Mouse (Mus musculus) liver, embryonic 15.5 days (tissue): ENCODE data around the gene Prima1. TPM values are rescaled to one million over a fixed set of nuclear protein-coding genes. Genes with fewer than 3 reads are reported as not detected.
A peak's percentile ranks its signal among the peaks of the same experiment; 100 is the strongest.

Source experiments
- ATAC-seq: fragments of 200-750 bp; cut with Nextera tagmentation; 2 replicates; pipeline ENCODE4 v1.8.0; 2017; ENCODE audit warnings: moderate number of reproducible peaks, mild to moderate bottlenecking, moderate library complexity; ENCODE audit not compliant: insufficient read depth
- H3K27ac ChIP-seq: fragments of 300-500 bp; sonication (generic); replicated peaks from 2 replicates; pipeline ENCODE4 v1.5.1; 2015; ENCODE audit warnings: mild to moderate bottlenecking, inconsistent platforms
- H3K27me3 ChIP-seq: fragments of 300-500 bp; sonication (generic); 2 replicates; pipeline ENCODE4 v1.6.1; 2015; ENCODE audit warnings: mild to moderate bottlenecking, inconsistent platforms
- H3K36me3 ChIP-seq: fragments of 300-500 bp; sonication (generic); replicated peaks from 2 replicates; pipeline ENCODE4 v1.6.1; 2015; ENCODE audit warnings: moderate library complexity, mild to moderate bottlenecking, inconsistent platforms
- H3K4me1 ChIP-seq: fragments of 300-500 bp; sonication (generic); replicated peaks from 2 replicates; pipeline ENCODE4 v1.6.1; 2015; ENCODE audit warnings: inconsistent platforms
- H3K4me2 ChIP-seq: fragments of 300-500 bp; sonication (generic); 2 replicates; pipeline ENCODE4 v1.6.1; 2015; ENCODE audit warnings: moderate library complexity, mild to moderate bottlenecking, inconsistent platforms
- H3K4me3 ChIP-seq: fragments of 300-500 bp; sonication (generic); replicated peaks from 2 replicates; pipeline ENCODE4 v1.5.1; 2015; ENCODE audit warnings: mild to moderate bottlenecking, inconsistent platforms
- H3K9ac ChIP-seq: fragments of 300-500 bp; sonication (generic); 2 replicates; pipeline ENCODE4 v1.6.1; 2015; ENCODE audit warnings: moderate library complexity, mild to moderate bottlenecking, inconsistent platforms
- H3K9me3 ChIP-seq: fragments of 300-500 bp; sonication (generic); replicated peaks from 2 replicates; pipeline ENCODE4 v1.6.1; 2016; ENCODE audit warnings: inconsistent platforms
- WGBS: fragments of 180-500 bp; shearing (Covaris S2); methylation state at CpG from one replicate; pipeline ENCODE4 v1.1.7; 2015; ENCODE audit warnings: mixed read lengths; ENCODE audit not compliant: insufficient replicate concordance; 5-methylcytosine and 5-hydroxymethylcytosine counted together
- polyA plus RNA-seq: library from polyadenylated mRNA; unstranded; fragments of >200 nt; fragmentation: Nextera tagmentation; extraction: Ambion mirVana; gene quantifications from 2 replicates; pipeline ENCODE4 v1.2.1, GENCODE M21; 2015

The Prima1 gene
- not detected in 2 replicates for polyA plus RNA-seq

- ATAC-seq: no peak
- H3K4me2 ChIP-seq: peak within 1 kb of the TSS; percentile 60
- no peak within 1 kb of the TSS for H3K9ac ChIP-seq
- H3K4me1 ChIP-seq: no peaks in the 10 kb centered on the region
- H3K4me3 ChIP-seq: peak within 1 kb of the TSS; percentile 46
- H3K9me3 ChIP-seq: no peaks in the 10 kb centered on the region
- no peaks in the 10 kb centered on the region for H3K36me3 ChIP-seq
- H3K27ac ChIP-seq: no peak within 1 kb of the TSS
- H3K27me3 ChIP-seq: peaks cover 54% of the 10 kb centered on the region
- 2% methylated on average over 52 of the region's 54 CpGs for WGBS
Observed at GRCm38 (mm10) chr12:103242083-103242581, at the start of gene Prima1. Gene Prima1 (minus strand): TSS chr12:103242150.

- Histone ChIP-seq H3K27ac (no peak overlapping the region), H3K4me1 (no peaks in the 10 kb centered on the region; the same call in 1 of the 2 replicates), H3K9me3 (no peaks in the 10 kb centered on the region), H3K36me3 (no peaks in the 10 kb centered on the region), H3K4me2 (no peak overlapping the region), H3K4me3 (no peak overlapping the region), H3K27me3 (no peaks in the 10 kb centered on the region), H3K9ac (no peak overlapping the region)
- 49% methylated on average over 4 of the region's 4 CpGs for WGBS
- ATAC-seq: no peak
Observed at GRCm38 (mm10) chr12:103287276-103287675, 45.3 kb upstream of the Prima1 start.

- WGBS: 54% methylated on average over 3 of the region's 3 CpGs
- H3K4me1 ChIP-seq: no peaks in the 10 kb centered on the region; the same call in 1 of the 2 replicates
Observed at GRCm38 (mm10) chr12:103283411-103283810, 41.5 kb upstream of the Prima1 start.

GRCm38 (mm10) chr12:103282936-103283335 is 41.0 kb upstream of the Prima1 start:
- Histone ChIP-seq H3K27ac (no peak overlapping the region), H3K9ac (no peak overlapping the region), H3K27me3 (no peaks in the 10 kb centered on the region), H3K9me3 (no peaks in the 10 kb centered on the region), H3K4me1 (no peaks in the 10 kb centered on the region; the same call in 1 of the 2 replicates), H3K4me2 (no peak overlapping the region), H3K4me3 (no peak overlapping the region), H3K36me3 (no peaks in the 10 kb centered on the region)
- no peak for ATAC-seq
- 45% methylated on average over 6 of the region's 6 CpGs for WGBS

More at GRCm38 (mm10) chr12:103283411-103283810, 41.5 kb upstream of the Prima1 start:
- H3K36me3 ChIP-seq: no peaks in the 10 kb centered on the region
- no peaks in the 10 kb centered on the region for H3K9me3 ChIP-seq
- no peak overlapping the region for H3K4me2 ChIP-seq
- no peak overlapping the region for H3K9ac ChIP-seq
- H3K27me3 ChIP-seq: no peaks in the 10 kb centered on the region
- H3K4me3 ChIP-seq: no peak overlapping the region
- H3K27ac ChIP-seq: no peak overlapping the region
- ATAC-seq: no peak

GRCm38 (mm10) chr12:103281912-103282311 is 40.0 kb upstream of the Prima1 start:
- no peak overlapping the region for H3K9ac ChIP-seq
- 56% methylated on average over 4 of the region's 4 CpGs for WGBS

GRCm38 (mm10) chr12:103281491-103281890 is 39.5 kb upstream of the Prima1 start:
- Histone ChIP-seq H3K4me2 (no peak overlapping the region), H3K27me3 (no peaks in the 10 kb centered on the region), H3K4me3 (no peak overlapping the region), H3K27ac (no peak overlapping the region), H3K9me3 (no peaks in the 10 kb centered on the region), H3K4me1 (no peaks in the 10 kb centered on the region; the same call in 1 of the 2 replicates), H3K36me3 (no peaks in the 10 kb centered on the region), H3K9ac (no peak overlapping the region)
- ATAC-seq: no peak
- 37% methylated on average over 2 of the region's 2 CpGs for WGBS

More at GRCm38 (mm10) chr12:103281912-103282311, 40.0 kb upstream of the Prima1 start:
- Histone ChIP-seq H3K4me3 (no peak overlapping the region), H3K4me1 (no peaks in the 10 kb centered on the region; the same call in 1 of the 2 replicates), H3K4me2 (no peak overlapping the region), H3K27me3 (no peaks in the 10 kb centered on the region), H3K36me3 (no peaks in the 10 kb centered on the region), H3K9me3 (no peaks in the 10 kb centered on the region), H3K27ac (no peak overlapping the region)
- peak; percentile 71 for ATAC-seq

- H3K36me3 ChIP-seq: no peaks in the 10 kb centered on the region
- WGBS: 42% methylated on average over 4 of the region's 4 CpGs
- no peaks in the 10 kb centered on the region for H3K27me3 ChIP-seq
- no peak overlapping the region for H3K27ac ChIP-seq
- no peak overlapping the region for H3K4me3 ChIP-seq
- no peaks in the 10 kb centered on the region for H3K9me3 ChIP-seq
- H3K4me2 ChIP-seq: no peak overlapping the region
- H3K9ac ChIP-seq: no peak overlapping the region
- no peak for ATAC-seq
- no peaks in the 10 kb centered on the region for H3K4me1 ChIP-seq
Observed at GRCm38 (mm10) chr12:103276422-103276821, 34.5 kb upstream of the Prima1 start.

GRCm38 (mm10) chr12:103273732-103274131 is 31.8 kb upstream of the Prima1 start:
- Histone ChIP-seq H3K27ac (no peak overlapping the region), H3K36me3 (no peaks in the 10 kb centered on the region), H3K4me2 (no peak overlapping the region), H3K9me3 (no peaks in the 10 kb centered on the region), H3K4me1 (no peaks in the 10 kb centered on the region), H3K4me3 (no peak overlapping the region), H3K9ac (no peak overlapping the region), H3K27me3 (no peaks in the 10 kb centered on the region)
- ATAC-seq: no peak
- WGBS: 61% methylated on average over 2 of the region's 2 CpGs

- no peak for ATAC-seq
- H3K36me3 ChIP-seq: no peaks in the 10 kb centered on the region
- no peaks in the 10 kb centered on the region for H3K27me3 ChIP-seq
- no peak overlapping the region for H3K4me2 ChIP-seq
- no peak overlapping the region for H3K27ac ChIP-seq
- H3K9ac ChIP-seq: no peak overlapping the region
- no peaks in the 10 kb centered on the region for H3K4me1 ChIP-seq
- no peak overlapping the region for H3K4me3 ChIP-seq
- H3K9me3 ChIP-seq: no peaks in the 10 kb centered on the region
- WGBS: 45% methylated on average over 6 of the region's 6 CpGs
Observed at GRCm38 (mm10) chr12:103273051-103273450, 31.1 kb upstream of the Prima1 start.

GRCm38 (mm10) chr12:103272176-103272575 is 30.2 kb upstream of the Prima1 start:
- Histone ChIP-seq H3K27me3 (no peaks in the 10 kb centered on the region), H3K27ac (no peak overlapping the region), H3K9me3 (no peaks in the 10 kb centered on the region), H3K4me2 (no peak overlapping the region), H3K4me3 (no peak overlapping the region), H3K36me3 (no peaks in the 10 kb centered on the region), H3K9ac (no peak overlapping the region), H3K4me1 (no peaks in the 10 kb centered on the region)
- WGBS: 65% methylated on average over 3 of the region's 3 CpGs
- ATAC-seq: no peak

GRCm38 (mm10) chr12:103266605-103267004 is 24.7 kb upstream of the Prima1 start:
- ATAC-seq: no peak
- no peak overlapping the region for H3K4me2 ChIP-seq
- H3K27ac ChIP-seq: no peak overlapping the region
- H3K4me1 ChIP-seq: no peaks in the 10 kb centered on the region
- no peak overlapping the region for H3K9ac ChIP-seq
- H3K27me3 ChIP-seq: no peaks in the 10 kb centered on the region
- H3K36me3 ChIP-seq: no peaks in the 10 kb centered on the region
- no peak overlapping the region for H3K4me3 ChIP-seq
- no peaks in the 10 kb centered on the region for H3K9me3 ChIP-seq
- WGBS: 34% methylated on average over 3 of the region's 3 CpGs
